Mouse (Mus musculus): Measurements from ENCODE around the gene Gse1. TPM values are rescaled to one million over a fixed set of nuclear protein-coding genes. Genes with fewer than 3 reads are reported as not detected.
A peak's percentile ranks its signal among the peaks of the same experiment; 100 is the strongest.

Gene Gse1
- total and polyA plus RNA-seq, 2 experiments from 2014 or later: 15.9 to 48.2 TPM

- ATAC-seq (no peak), DNase-seq (no peak)
- Histone ChIP-seq H3K9ac (no peak overlapping the region), H3K36me3 (ENCODE audit: insufficient read depth) (peaks cover 58% of the 10 kb centered on the region), H3K4me2 (ENCODE audit: low read depth) (no peak overlapping the region), H3K9me3 (ENCODE audit: low read length) (no peaks in the 10 kb centered on the region), H3K4me3 (ENCODE audit: low read depth, low read length) (no peak overlapping the region), H3K4me1 (ENCODE audit: insufficient read depth) (peaks cover 9% of the 10 kb centered on the region; the same call in 1 of the 2 replicates), H3K27ac (ENCODE audit: low read depth, low read length) (no peak overlapping the region), H3K27me3 (ENCODE audit: insufficient read depth, low read length) (no peaks in the 10 kb centered on the region)
- 98% methylated on average over 17 of the region's 17 CpGs for WGBS
- no peak for TF ChIP-seq CTCF (IDR thresholded peaks at IDR 0.05; ENCODE audit: low read depth)
These were observed 339.5 kb downstream of the Gse1 start for GRCm38 (mm10) chr8:120567731-120568130.

GRCm38 (mm10) chr8:120568164-120568798 lies 340.0 kb downstream of the Gse1 start:
- ATAC-seq: no peak
- 96% methylated on average over 37 of the region's 37 CpGs for WGBS
- H3K4me1 ChIP-seq (ENCODE audit: insufficient read depth): peaks cover 7% of the 10 kb centered on the region; the same call in 1 of the 2 replicates

GRCm38 (mm10) chr8:120569123-120569522 lies 340.9 kb downstream of the Gse1 start:
- Histone ChIP-seq H3K4me3 (ENCODE audit: low read depth, low read length) (no peak overlapping the region), H3K4me1 (ENCODE audit: insufficient read depth) (no peaks in the 10 kb centered on the region), H3K27me3 (ENCODE audit: insufficient read depth, low read length) (no peaks in the 10 kb centered on the region), H3K4me2 (ENCODE audit: low read depth) (no peak overlapping the region), H3K9me3 (ENCODE audit: low read length) (no peaks in the 10 kb centered on the region), H3K27ac (ENCODE audit: low read depth, low read length) (no peak overlapping the region), H3K36me3 (ENCODE audit: insufficient read depth) (peaks cover 72% of the 10 kb centered on the region), H3K9ac (no peak overlapping the region)
- ATAC-seq (no peak), DNase-seq (no peak)
- 93% methylated on average over 17 of the region's 17 CpGs for WGBS
- no peak for TF ChIP-seq CTCF (IDR thresholded peaks at IDR 0.05; ENCODE audit: low read depth)

More at GRCm38 (mm10) chr8:120568164-120568798, 340.0 kb downstream of the Gse1 start:
- Histone ChIP-seq H3K27me3 (ENCODE audit: insufficient read depth, low read length) (no peaks in the 10 kb centered on the region), H3K36me3 (ENCODE audit: insufficient read depth) (peaks cover 64% of the 10 kb centered on the region), H3K27ac (ENCODE audit: low read depth, low read length) (no peak overlapping the region), H3K9me3 (ENCODE audit: low read length) (no peaks in the 10 kb centered on the region), H3K4me2 (ENCODE audit: low read depth) (no peak overlapping the region), H3K9ac (no peak overlapping the region), H3K4me3 (ENCODE audit: low read depth, low read length) (no peak overlapping the region)
- no peak for DNase-seq
- no peak for TF ChIP-seq CTCF (IDR thresholded peaks at IDR 0.05; ENCODE audit: low read depth)

- H3K36me3 ChIP-seq (ENCODE audit: insufficient read depth): peaks cover 82% of the 10 kb centered on the region
- no peak overlapping the region for H3K4me2 ChIP-seq (ENCODE audit: low read depth)
- WGBS: 50% methylated on average over 13 of the region's 13 CpGs
- DNase-seq (peak; percentile 86), ATAC-seq (peak; percentile 72)
- H3K4me3 ChIP-seq (ENCODE audit: low read depth, low read length): no peak overlapping the region
- H3K4me1 ChIP-seq (ENCODE audit: insufficient read depth): no peaks in the 10 kb centered on the region
- peak overlapping the region; percentile 57 for H3K27ac ChIP-seq (ENCODE audit: low read depth, low read length)
- no peaks in the 10 kb centered on the region for H3K9me3 ChIP-seq (ENCODE audit: low read length)
- no peaks in the 10 kb centered on the region for H3K27me3 ChIP-seq (ENCODE audit: insufficient read depth, low read length)
- H3K9ac ChIP-seq: no peak overlapping the region
- peak; percentile 94 for TF ChIP-seq CTCF (IDR thresholded peaks at IDR 0.05; ENCODE audit: low read depth)
These were observed 341.9 kb downstream of the Gse1 start for GRCm38 (mm10) chr8:120569939-120570715.

- WGBS: 80% methylated on average over 8 of the region's 8 CpGs
- no peaks in the 10 kb centered on the region for H3K9me3 ChIP-seq (ENCODE audit: low read length)
- H3K4me3 ChIP-seq (ENCODE audit: low read depth, low read length): no peak overlapping the region
- no peaks in the 10 kb centered on the region for H3K27me3 ChIP-seq (ENCODE audit: insufficient read depth, low read length)
- H3K36me3 ChIP-seq (ENCODE audit: insufficient read depth): peaks cover 94% of the 10 kb centered on the region
- H3K4me1 ChIP-seq (ENCODE audit: insufficient read depth): no peaks in the 10 kb centered on the region
- H3K9ac ChIP-seq: no peak overlapping the region
- ATAC-seq (no peak), DNase-seq (no peak)
- H3K4me2 ChIP-seq (ENCODE audit: low read depth): no peak overlapping the region
- H3K27ac ChIP-seq (ENCODE audit: low read depth, low read length): no peak overlapping the region
- no peak for TF ChIP-seq CTCF (IDR thresholded peaks at IDR 0.05; ENCODE audit: low read depth)
These were observed 343.3 kb downstream of the Gse1 start for GRCm38 (mm10) chr8:120571561-120571960.

DNA sequence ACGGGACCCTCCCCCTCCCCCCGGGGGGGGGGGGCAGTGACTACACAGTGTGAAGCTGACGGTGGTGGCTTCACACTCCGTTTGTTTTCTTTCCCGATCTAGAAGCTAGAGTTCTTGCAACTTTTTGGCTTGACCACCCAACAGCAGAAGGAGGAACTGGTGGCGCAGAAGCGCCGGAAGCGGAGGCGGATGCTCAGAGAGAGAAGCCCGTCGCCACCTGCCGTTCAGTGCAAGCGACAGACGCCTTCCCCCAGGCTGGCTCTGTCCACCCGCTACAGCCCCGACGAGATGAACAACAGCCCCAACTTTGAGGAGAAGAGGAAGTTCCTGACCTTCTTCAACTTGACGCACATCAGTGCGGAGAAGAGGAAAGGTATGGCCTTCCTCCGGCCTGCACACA lies 344.3 kb downstream of the Gse1 start:
- no peaks in the 10 kb centered on the region for H3K9me3 ChIP-seq (ENCODE audit: low read length)
- H3K36me3 ChIP-seq (ENCODE audit: insufficient read depth): peaks cover 91% of the 10 kb centered on the region
- WGBS: 67% methylated on average over 21 of the region's 21 CpGs
- ATAC-seq: no peak
- H3K4me3 ChIP-seq (ENCODE audit: low read depth, low read length): no peak overlapping the region
- no peaks in the 10 kb centered on the region for H3K4me1 ChIP-seq (ENCODE audit: insufficient read depth)
- 0 out of 2 replicates have a peak, but pooled peaks have one; percentile 5 for TF ChIP-seq CTCF (IDR thresholded peaks at IDR 0.05; ENCODE audit: low read depth)
- no peak for DNase-seq
- no peak overlapping the region for H3K27ac ChIP-seq (ENCODE audit: low read depth, low read length)
- no peak overlapping the region for H3K9ac ChIP-seq
- no peaks in the 10 kb centered on the region for H3K27me3 ChIP-seq (ENCODE audit: insufficient read depth, low read length)
- H3K4me2 ChIP-seq (ENCODE audit: low read depth): no peak overlapping the region

GRCm38 (mm10) chr8:120573866-120574265 lies 345.6 kb downstream of the Gse1 start:
- 67% methylated on average over 11 of the region's 11 CpGs for WGBS
- ATAC-seq: no peak
- H3K4me3 ChIP-seq (ENCODE audit: low read depth, low read length): no peak overlapping the region
- H3K36me3 ChIP-seq (ENCODE audit: insufficient read depth): peaks cover 88% of the 10 kb centered on the region
- no peaks in the 10 kb centered on the region for H3K9me3 ChIP-seq (ENCODE audit: low read length)
- DNase-seq: no peak
- no peaks in the 10 kb centered on the region for H3K27me3 ChIP-seq (ENCODE audit: insufficient read depth, low read length)
- no peak overlapping the region for H3K4me2 ChIP-seq (ENCODE audit: low read depth)
- no peak for TF ChIP-seq CTCF (IDR thresholded peaks at IDR 0.05; ENCODE audit: low read depth)
- no peak overlapping the region for H3K27ac ChIP-seq (ENCODE audit: low read depth, low read length)
- H3K4me1 ChIP-seq (ENCODE audit: insufficient read depth): no peaks in the 10 kb centered on the region
- no peak overlapping the region for H3K9ac ChIP-seq
